ENCODE assay signal across 8 mouse cellular contexts in the genomic region with DNA sequence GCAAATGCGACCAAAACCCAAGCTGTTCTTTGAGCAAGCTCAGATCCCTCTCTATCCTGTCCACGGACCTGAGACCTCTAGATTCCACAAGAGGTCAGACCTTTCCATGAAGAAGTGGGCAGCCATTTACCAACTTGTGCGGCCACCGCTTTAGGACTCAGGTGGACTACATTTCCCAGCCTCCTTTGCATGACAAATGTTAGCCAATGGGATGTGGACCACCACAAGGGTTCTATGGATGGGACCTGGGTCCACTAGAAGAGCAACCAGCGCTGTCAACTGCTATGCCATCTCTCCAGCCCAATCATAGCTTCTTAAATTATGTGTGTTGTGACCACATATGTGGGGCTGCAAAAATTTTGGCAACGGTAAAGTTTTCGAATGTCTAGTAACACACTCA. TPM values are rescaled to one million over a fixed set of nuclear protein-coding genes. Genes with fewer than 3 reads are reported as not detected.
DNase-seq lines count a peak whose midpoint lies in the region; ATAC-seq lines count a peak whose summit lies in the region.

No protein-coding gene starts in this region.

- ATAC-seq in lung, embryonic 16.5 days (ENCODE audit: low read depth): no peak
- no peak for ATAC-seq in erythroblast, adult 5-6 weeks (replicated peaks; ENCODE audit: low FRiP score, poor library complexity, severe bottlenecking)

- H3K27me3 ChIP-seq in lung, embryonic 16.5 days (ENCODE audit: control insufficient read depth, insufficient read depth, low read depth, low read length): no peaks in the 10 kb centered on the region

- no peak overlapping the region for H3K4me3 ChIP-seq in lung, embryonic 16.5 days (ENCODE audit: low read length)

- no peaks in the 10 kb centered on the region for H3K9me3 ChIP-seq in lung, embryonic 16.5 days (ENCODE audit: control insufficient read depth, low read length)

- no peaks in the 10 kb centered on the region for H3K36me3 ChIP-seq in lung, embryonic 16.5 days (ENCODE audit: control insufficient read depth, insufficient read depth, low read length)

- H3K4me2 ChIP-seq in lung, embryonic 16.5 days (ENCODE audit: low read depth, low read length): peak overlapping the region; percentile 73; the same call in 1 of the 2 replicates

- H3K9ac ChIP-seq in lung, embryonic 16.5 days (ENCODE audit: low read length): no peak overlapping the region

- intact Hi-C loops in heart, postnatal 25 days (cut with DNase I): no loop called here

- H3K4me1 ChIP-seq in lung, embryonic 16.5 days (replicated peaks; ENCODE audit: control insufficient read depth, insufficient read depth, low read length): peaks cover 5% of the 10 kb centered on the region

- H3K27ac ChIP-seq in lung, embryonic 16.5 days (ENCODE audit: low read length): no peak overlapping the region

- DNase-seq in adrenal gland, postnatal 10 days: peak; percentile 27
- no peak for DNase-seq in adrenal gland, adult 18-20 months (ENCODE audit: low spot score in 2 of 2)
- no peak for DNase-seq in lung, postnatal 4 days
- peak; percentile 54 for DNase-seq in left cerebral cortex, adult 11 months (ENCODE audit: low spot score)
- DNase-seq in retina, postnatal 1 day: peak; percentile 56
- DNase-seq in heart, postnatal 25 days (ENCODE audit: low spot score): no peak

- 50% methylated on average over 7 of the region's 7 CpGs for WGBS in lung, embryonic 16.5 days

RNA-seq across cellular contexts. Expression of gene Man2b2, which starts 0.8 kb away (rescaled TPM):
- total RNA-seq in adrenal gland, postnatal 10 days (2021): 10 to 100 TPM; 37.5 TPM
- 10 to 100 TPM; 53.6 to 57.2 TPM for total RNA-seq in adrenal gland, adult 18-20 months (2021)
- 16.9 and 18.1 TPM in 2 replicates for polyA plus RNA-seq in lung, embryonic 16.5 days (2015; fragmentation: Nextera tagmentation; extraction: Ambion mirVana)
- total RNA-seq in heart, postnatal 25 days (2021): 10 to 100 TPM; 14.3 to 14.6 TPM
- total RNA-seq in erythroblast, adult 5-6 weeks (2015; ENCODE audit: low replicate concordance): 5.2 and 12.3 TPM in 2 replicates
- 3.1 and 3.7 TPM in 2 replicates for total RNA-seq in erythroblast, adult 5-6 weeks (2017; ENCODE audit: low replicate concordance)

RNA-seq across cellular contexts. Expression of gene Mrfap1, which starts 34.7 kb away (rescaled TPM):
- 100 to 1,000 TPM; 429 to 477 TPM for total RNA-seq in adrenal gland, postnatal 10 days (2021)
- total RNA-seq in adrenal gland, adult 18-20 months (2021): 100 to 1,000 TPM; 581 to 655 TPM
- polyA plus RNA-seq in lung, embryonic 16.5 days (2015; fragmentation: Nextera tagmentation; extraction: Ambion mirVana): 323 and 350 TPM in 2 replicates
- total RNA-seq in heart, postnatal 25 days (2021): 100 to 1,000 TPM; 276 to 303 TPM
- 59.8 and 66.9 TPM in 2 replicates for total RNA-seq in erythroblast, adult 5-6 weeks (2015; ENCODE audit: low replicate concordance)
- 68.3 and 88.4 TPM in 2 replicates for total RNA-seq in erythroblast, adult 5-6 weeks (2017; ENCODE audit: low replicate concordance)

RNA-seq across cellular contexts. Expression of gene Ppp2r2c, which starts 37.0 kb away (rescaled TPM):
- 10 to 100 TPM in 1 of 2 experiments, 1 to 10 TPM in 1; 7.0 to 10.2 TPM for total RNA-seq in adrenal gland, postnatal 10 days (2021)
- total RNA-seq in adrenal gland, adult 18-20 months (2021): 1 to 10 TPM; 4.4 to 6.9 TPM
- polyA plus RNA-seq in lung, embryonic 16.5 days (2015; fragmentation: Nextera tagmentation; extraction: Ambion mirVana): 0.10 and 0.36 TPM in 2 replicates
- under 1 TPM; 0.17 to 0.18 TPM for total RNA-seq in heart, postnatal 25 days (2021)
- total RNA-seq in erythroblast, adult 5-6 weeks (2015; ENCODE audit: low replicate concordance): not detected in 2 replicates
- total RNA-seq in erythroblast, adult 5-6 weeks (2017; ENCODE audit: low replicate concordance): 0.26 TPM in 1 of 2 replicates, not detected in the other

Comparison
In these comparisons a context has a peak if more than half of its experiments do, and no peak if none do; other contexts are left out.
1. DNase-seq: peak in adrenal gland, postnatal 10 days (single experiment), left cerebral cortex, adult 11 months (single experiment) and retina, postnatal 1 day (single experiment); none in adrenal gland, adult 18-20 months (0 of 2), lung, postnatal 4 days (0 of 2) and heart, postnatal 25 days (single experiment).
2. RNA of gene Ppp2r2c, which starts 37.0 kb away (total RNA-seq): 7.0 to 10.2 TPM in adrenal gland, postnatal 10 days and 4.4 to 6.9 TPM in adrenal gland, adult 18-20 months; 0.26 TPM in erythroblast, adult 5-6 weeks and 0.17 to 0.18 TPM in heart, postnatal 25 days; every median in the first group is over 4 times any median in the second.